8 mouse cellular contexts compared by ENCODE assay signal in genomic region chr3:133544551-133545303, GRCm38 (mm10). TPM values are rescaled to one million over a fixed set of nuclear protein-coding genes. Genes with fewer than 3 reads are reported as not detected.
DNase-seq lines count a peak whose midpoint lies in the region; ATAC-seq and TF ChIP-seq lines count a peak whose summit lies in the region.

Tet2 (minus strand) TSS chr3:133545139.

- H3K36me3 ChIP-seq in forebrain, embryonic 11.5 days (ENCODE audit: control insufficient read depth, insufficient read depth, low read length), result no peaks in the 10 kb centered on the region
- no peaks in the 10 kb centered on the region for H3K36me3 ChIP-seq in heart, embryonic 15.5 days
- no peaks in the 10 kb centered on the region for H3K36me3 ChIP-seq in liver, embryonic 14.5 days (replicated peaks; ENCODE audit: control insufficient read depth, insufficient read depth, low read depth)
- H3K36me3 ChIP-seq in stomach, embryonic 16.5 days (ENCODE audit: control insufficient read depth, insufficient read depth, low read length), result no peaks in the 10 kb centered on the region

- no peak for TF ChIP-seq CTCF in liver, embryonic 14.5 days (IDR thresholded peaks at IDR 0.05; ENCODE audit: low read depth)

- H3K4me3 ChIP-seq in forebrain, embryonic 11.5 days (ENCODE audit: low read depth, low read length), result peak within 1 kb of the TSS; percentile 76
- peak within 1 kb of the TSS; percentile 93 for H3K4me3 ChIP-seq in heart, embryonic 15.5 days
- H3K4me3 ChIP-seq in liver, embryonic 14.5 days (ENCODE audit: insufficient read depth in 1 of 2, low read depth in 2 of 2, low read length in 2 of 2), result peak within 1 kb of the TSS; percentile 70 to 97
- peak within 1 kb of the TSS; percentile 65 for H3K4me3 ChIP-seq in stomach, embryonic 16.5 days (replicated peaks; ENCODE audit: low read length)

- under 1% methylated on average over 54 of the region's 73 CpGs for WGBS in forebrain, embryonic 11.5 days
- under 1% methylated on average over 65 of the region's 73 CpGs for WGBS in heart, embryonic 15.5 days
- WGBS in liver, embryonic 14.5 days (ENCODE audit: insufficient replicate concordance), result 1% methylated on average over 59 of the region's 73 CpGs
- WGBS in stomach, embryonic 16.5 days, result under 1% methylated on average over 60 of the region's 73 CpGs

- H3K9ac ChIP-seq in forebrain, embryonic 11.5 days (ENCODE audit: low read length), result peak within 1 kb of the TSS; percentile 87
- peak within 1 kb of the TSS; percentile 89 for H3K9ac ChIP-seq in heart, embryonic 15.5 days
- H3K9ac ChIP-seq in liver, embryonic 14.5 days (replicated peaks), result peak within 1 kb of the TSS; percentile 82
- H3K9ac ChIP-seq in stomach, embryonic 16.5 days (ENCODE audit: low read length), result peak within 1 kb of the TSS; percentile 95

- peak; percentile 65 for ATAC-seq in forebrain, embryonic 11.5 days (replicated peaks; ENCODE audit: low FRiP score)
- peak; percentile 66 for ATAC-seq in heart, embryonic 15.5 days (replicated peaks; ENCODE audit: insufficient number of reproducible peaks, insufficient read depth, low FRiP score, low read depth)
- peak; percentile 51 for ATAC-seq in liver, embryonic 14.5 days (ENCODE audit: insufficient read depth)
- ATAC-seq in stomach, embryonic 16.5 days (ENCODE audit: insufficient read depth, low FRiP score), result peak; percentile 70

- H3K27me3 ChIP-seq in forebrain, embryonic 11.5 days (ENCODE audit: control insufficient read depth, insufficient read depth, low read length), result no peaks in the 10 kb centered on the region
- no peaks in the 10 kb centered on the region for H3K27me3 ChIP-seq in heart, embryonic 15.5 days
- H3K27me3 ChIP-seq in liver, embryonic 14.5 days (ENCODE audit: control insufficient read depth, insufficient read depth, low read length), result no peaks in the 10 kb centered on the region
- H3K27me3 ChIP-seq in stomach, embryonic 16.5 days (ENCODE audit: control insufficient read depth, insufficient read depth, low read length), result no peaks in the 10 kb centered on the region

- H3K4me1 ChIP-seq in forebrain, embryonic 11.5 days (replicated peaks; ENCODE audit: control insufficient read depth, insufficient read depth, low read length), result 0 out of 2 replicates have a peak, but pooled peaks cover 2% of the 10 kb centered on the region
- H3K4me1 ChIP-seq in heart, embryonic 15.5 days (replicated peaks), result peaks cover 8% of the 10 kb centered on the region
- peaks cover 0 to 5% of the 10 kb centered on the region in 2 experiments; a peak in 1 of 4 replicates for H3K4me1 ChIP-seq in liver, embryonic 14.5 days (replicated peaks; ENCODE audit: control insufficient read depth in 2 of 2, insufficient read depth in 2 of 2, low read length in 1 of 2)
- peaks cover 15% of the 10 kb centered on the region for H3K4me1 ChIP-seq in stomach, embryonic 16.5 days (ENCODE audit: control insufficient read depth, insufficient read depth, low read length)

- H3K4me2 ChIP-seq in forebrain, embryonic 11.5 days (ENCODE audit: low read depth, low read length, severe bottlenecking), result peak within 1 kb of the TSS; percentile 86
- H3K4me2 ChIP-seq in heart, embryonic 15.5 days, result peak within 1 kb of the TSS; percentile 78
- H3K4me2 ChIP-seq in liver, embryonic 14.5 days (ENCODE audit: low read depth), result peak within 1 kb of the TSS; percentile 81
- H3K4me2 ChIP-seq in stomach, embryonic 16.5 days (ENCODE audit: low read depth, low read length), result peak within 1 kb of the TSS; percentile 76

- peak; percentile 64 for DNase-seq in A20 (ENCODE audit: low read depth, low spot score)
- DNase-seq in adrenal gland, postnatal 4 days (ENCODE audit: low spot score in 2 of 2), result peak; percentile 43 to 54
- DNase-seq in forebrain, embryonic 11.5 days (ENCODE audit: low spot score), result peak; percentile 83
- DNase-seq in kidney, postnatal 14 days, result peak; percentile 70
- DNase-seq in liver, embryonic 14.5 days (ENCODE audit: low read depth in 3 of 3, low spot score in 3 of 3), result peak in 1 of 3 experiments; percentile 13
- DNase-seq in neural tube, embryonic 10.5 days (ENCODE audit: extremely low spot score, low spot score), result peak; percentile 73

- peak within 1 kb of the TSS; percentile 77 for H3K27ac ChIP-seq in forebrain, embryonic 11.5 days (ENCODE audit: low read depth, low read length)
- H3K27ac ChIP-seq in heart, embryonic 15.5 days, result peak within 1 kb of the TSS; percentile 94
- peak within 1 kb of the TSS; percentile 42 for H3K27ac ChIP-seq in liver, embryonic 14.5 days
- H3K27ac ChIP-seq in stomach, embryonic 16.5 days (ENCODE audit: low read length), result peak within 1 kb of the TSS; percentile 98

- TF ChIP-seq EP300 in liver, embryonic 14.5 days (IDR thresholded peaks at IDR 0.05; ENCODE audit: low read depth), result no peak

- H3K9me3 ChIP-seq in forebrain, embryonic 11.5 days (ENCODE audit: control insufficient read depth, low read length), result no peaks in the 10 kb centered on the region
- no peaks in the 10 kb centered on the region for H3K9me3 ChIP-seq in heart, embryonic 15.5 days (replicated peaks)
- H3K9me3 ChIP-seq in liver, embryonic 14.5 days (ENCODE audit: control insufficient read depth, low read length), result no peaks in the 10 kb centered on the region
- no peaks in the 10 kb centered on the region for H3K9me3 ChIP-seq in stomach, embryonic 16.5 days (replicated peaks; ENCODE audit: control insufficient read depth, low read length)

RNA-seq across cellular contexts. Expression of gene Tet2, which starts in this region (rescaled TPM):
- 10 to 100 TPM; 64.2 to 67.5 TPM for total RNA-seq in adrenal gland, postnatal 4 days (2021)
- polyA plus RNA-seq in forebrain, embryonic 11.5 days (2014; fragmentation: Nextera tagmentation; extraction: Ambion mirVana), result 16.7 and 19.3 TPM in 2 replicates
- 11.9 and 13.6 TPM in 2 replicates for polyA plus RNA-seq in heart, embryonic 15.5 days (2015; fragmentation: Nextera tagmentation; extraction: Ambion mirVana)
- polyA plus RNA-seq in liver, embryonic 14.5 days (2012; rRNA removed), result 1.9 and 2.5 TPM in 2 replicates
- polyA plus RNA-seq in liver, embryonic 14.5 days (2014; fragmentation: Nextera tagmentation; extraction: Ambion mirVana), result 1.7 and 2.4 TPM in 2 replicates
- polyA plus RNA-seq in stomach, embryonic 16.5 days (2015; fragmentation: Nextera tagmentation; extraction: Ambion mirVana), result 13.4 and 16.6 TPM in 2 replicates

Comparison
In these comparisons a context has a peak if more than half of its experiments do, and no peak if none do; other contexts are left out.
1. H3K27ac ChIP-seq: peak in every context shown above with its lines; median percentile 98 in stomach, embryonic 16.5 days; 94 in heart, embryonic 15.5 days; 77 in forebrain, embryonic 11.5 days; 42 in liver, embryonic 14.5 days.